Mouse (Mus musculus) neural tube, embryonic 14.5 days (tissue): ENCODE measurements around the gene Snrpa1. TPM values are rescaled to one million over a fixed set of nuclear protein-coding genes. Genes with fewer than 3 reads are reported as not detected.

ENCODE experiments used
- ATAC-seq: fragments of 200-750 bp; cut with Nextera tagmentation; 2 replicates; pipeline ENCODE4 v1.8.0; 2017; ENCODE audit warnings: low read depth, mild to moderate bottlenecking, moderate TSS enrichment, moderate library complexity
- H3K27ac ChIP-seq: fragments of 300-500 bp; sonication (generic); 2 replicates; pipeline ENCODE4 v1.5.1; 2014; ENCODE audit warnings: low read depth, mild to moderate bottlenecking, control low read depth, low read length, moderate library complexity, mixed read lengths
- H3K27me3 ChIP-seq: fragments of 300-500 bp; sonication (generic); 2 replicates; pipeline ENCODE4 v1.6.1; 2014; ENCODE audit warnings: low read length; ENCODE audit not compliant: control insufficient read depth, insufficient read depth
- H3K36me3 ChIP-seq: fragments of 300-500 bp; sonication (generic); 2 replicates; pipeline ENCODE4 v1.6.1; 2014; ENCODE audit warnings: low read length, mixed read lengths; ENCODE audit not compliant: control insufficient read depth, insufficient read depth
- H3K4me1 ChIP-seq: fragments of 300-500 bp; sonication (generic); 2 replicates; pipeline ENCODE4 v1.6.1; 2014; ENCODE audit warnings: low read length; ENCODE audit not compliant: control insufficient read depth, insufficient read depth
- H3K4me2 ChIP-seq: fragments of 300-500 bp; sonication (generic); 2 replicates; pipeline ENCODE4 v1.6.1; 2014; ENCODE audit warnings: mild to moderate bottlenecking, low read depth, low read length, control low read depth
- H3K4me3 ChIP-seq: fragments of 300-500 bp; sonication (generic); 2 replicates; pipeline ENCODE4 v1.5.1; 2014; ENCODE audit warnings: low read depth, low read length, control low read depth, mixed read lengths
- H3K9ac ChIP-seq: fragments of 300-500 bp; sonication (generic); replicated peaks from 2 replicates; pipeline ENCODE4 v1.6.1; 2014; ENCODE audit warnings: low read depth, mild to moderate bottlenecking, control low read depth, low read length, mixed read lengths
- H3K9me3 ChIP-seq: fragments of 300-500 bp; sonication (generic); 2 replicates; pipeline ENCODE4 v1.6.1; 2016; ENCODE audit warnings: low read length; ENCODE audit not compliant: control insufficient read depth
- WGBS: fragments of 180-500 bp; shearing (Covaris S2); extraction: QIAGEN DNeasy Blood & Tissue Kit; methylation state at CpG from one replicate; pipeline ENCODE4 v1.1.7; 2014; 5-methylcytosine and 5-hydroxymethylcytosine counted together
- polyA plus RNA-seq: library from polyadenylated mRNA; unstranded; fragments of >200 nt; fragmentation: Nextera tagmentation; extraction: Ambion mirVana; gene quantifications from 2 replicates; pipeline ENCODE4 v1.2.1, GENCODE M21; 2014

Snrpa1 gene
- polyA plus RNA-seq, 1 experiment from 2014 or later = 114 TPM

DNA sequence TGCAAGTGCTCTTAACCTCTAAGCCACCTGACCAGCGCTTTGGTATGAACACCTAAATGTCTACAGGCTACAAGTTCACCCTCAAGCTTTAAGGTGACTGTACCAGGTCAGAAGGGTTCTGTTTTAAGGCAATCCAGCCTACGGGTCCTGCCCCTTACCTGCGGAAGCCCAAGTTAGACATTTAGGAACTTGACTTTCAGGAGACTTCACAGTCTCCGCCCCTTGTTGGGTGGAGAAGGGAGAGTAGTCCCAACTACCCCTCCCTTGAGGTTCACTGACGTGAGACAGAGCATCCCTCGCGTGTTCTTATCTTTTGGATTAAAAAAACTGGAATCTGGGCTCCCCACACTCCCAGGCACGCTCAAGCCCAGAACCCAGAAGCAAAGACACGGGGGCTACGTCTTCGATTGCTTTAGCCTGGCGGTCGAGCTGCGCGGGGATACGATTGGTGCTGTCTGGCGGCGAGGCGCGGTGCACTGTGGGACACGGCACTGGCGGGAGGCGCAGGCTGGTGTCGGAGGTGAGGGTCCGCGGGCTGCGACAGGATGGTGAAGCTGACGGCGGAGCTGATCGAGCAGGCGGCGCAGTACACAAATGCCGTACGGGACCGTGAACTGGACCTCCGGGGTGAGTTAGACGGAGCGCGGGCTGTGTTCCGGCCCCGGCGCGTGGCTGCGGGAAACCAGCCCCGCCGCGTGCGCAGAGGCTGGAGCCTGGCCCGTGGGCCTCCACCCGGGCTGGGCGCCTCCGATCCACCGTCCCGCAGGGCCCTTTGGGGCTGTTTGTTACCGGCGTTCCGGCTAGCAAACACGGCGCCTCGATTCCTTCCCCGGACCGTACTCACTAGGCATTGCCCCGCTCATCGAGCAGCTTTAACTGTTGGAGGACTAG lies 1.5 kb downstream of the Snrpa1 start:
- Histone ChIP-seq H3K4me1 (peaks cover 8% of the 10 kb centered on the region), H3K4me2 (peak overlapping the region; percentile 88), H3K27ac (peak overlapping the region; percentile 69), H3K36me3 (no peaks in the 10 kb centered on the region), H3K9me3 (no peaks in the 10 kb centered on the region), H3K27me3 (no peaks in the 10 kb centered on the region), H3K9ac (peak overlapping the region; percentile 84), H3K4me3 (peak overlapping the region; percentile 94)
- ATAC-seq = peak; percentile 95
- WGBS = under 1% methylated on average over 62 of the region's 64 CpGs

- H3K4me3 ChIP-seq = peak overlapping the region; percentile 94
- H3K4me1 ChIP-seq = peaks cover 8% of the 10 kb centered on the region
- ATAC-seq = no peak
- H3K27ac ChIP-seq = no peak overlapping the region
- peaks cover 5% of the 10 kb centered on the region; the same call in 1 of the 2 replicates for H3K36me3 ChIP-seq
- peak overlapping the region; percentile 84 for H3K9ac ChIP-seq
- no peaks in the 10 kb centered on the region for H3K27me3 ChIP-seq
- H3K4me2 ChIP-seq = peak overlapping the region; percentile 88
- WGBS = 2% methylated on average over 14 of the region's 14 CpGs
- H3K9me3 ChIP-seq = no peaks in the 10 kb centered on the region
Measured at GRCm38 (mm10) chr7:66061057-66061456, 2.3 kb downstream of the Snrpa1 start.

DNA sequence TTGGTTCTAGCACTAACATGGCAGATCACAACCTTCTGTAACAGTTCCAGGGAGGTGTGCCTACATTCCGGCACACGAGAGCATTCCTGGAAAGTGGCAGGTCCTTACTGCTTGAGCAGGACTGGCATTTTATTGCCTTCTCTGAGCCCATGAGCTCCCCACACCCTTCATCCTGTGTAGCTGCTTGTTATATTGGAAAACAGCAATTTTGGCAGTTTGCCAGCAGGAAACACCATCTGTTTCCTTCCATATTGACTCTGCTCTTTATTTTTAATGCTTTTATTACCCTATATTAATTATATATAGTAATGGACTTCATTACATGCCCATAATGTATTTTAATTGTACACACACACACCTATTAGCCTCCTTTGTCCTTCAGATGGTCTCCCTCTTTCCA lies 17.6 kb downstream of the Snrpa1 start:
- H3K27ac ChIP-seq = no peak overlapping the region
- no peak overlapping the region for H3K9ac ChIP-seq
- no peak for ATAC-seq
- H3K36me3 ChIP-seq = peaks cover 38% of the 10 kb centered on the region
- H3K27me3 ChIP-seq = no peaks in the 10 kb centered on the region
- no peaks in the 10 kb centered on the region for H3K9me3 ChIP-seq
- WGBS = 54% methylated on average over 2 of the region's 2 CpGs
- H3K4me3 ChIP-seq = no peak overlapping the region
- no peak overlapping the region for H3K4me2 ChIP-seq
- peaks cover 9% of the 10 kb centered on the region; the same call in 1 of the 2 replicates for H3K4me1 ChIP-seq

DNA sequence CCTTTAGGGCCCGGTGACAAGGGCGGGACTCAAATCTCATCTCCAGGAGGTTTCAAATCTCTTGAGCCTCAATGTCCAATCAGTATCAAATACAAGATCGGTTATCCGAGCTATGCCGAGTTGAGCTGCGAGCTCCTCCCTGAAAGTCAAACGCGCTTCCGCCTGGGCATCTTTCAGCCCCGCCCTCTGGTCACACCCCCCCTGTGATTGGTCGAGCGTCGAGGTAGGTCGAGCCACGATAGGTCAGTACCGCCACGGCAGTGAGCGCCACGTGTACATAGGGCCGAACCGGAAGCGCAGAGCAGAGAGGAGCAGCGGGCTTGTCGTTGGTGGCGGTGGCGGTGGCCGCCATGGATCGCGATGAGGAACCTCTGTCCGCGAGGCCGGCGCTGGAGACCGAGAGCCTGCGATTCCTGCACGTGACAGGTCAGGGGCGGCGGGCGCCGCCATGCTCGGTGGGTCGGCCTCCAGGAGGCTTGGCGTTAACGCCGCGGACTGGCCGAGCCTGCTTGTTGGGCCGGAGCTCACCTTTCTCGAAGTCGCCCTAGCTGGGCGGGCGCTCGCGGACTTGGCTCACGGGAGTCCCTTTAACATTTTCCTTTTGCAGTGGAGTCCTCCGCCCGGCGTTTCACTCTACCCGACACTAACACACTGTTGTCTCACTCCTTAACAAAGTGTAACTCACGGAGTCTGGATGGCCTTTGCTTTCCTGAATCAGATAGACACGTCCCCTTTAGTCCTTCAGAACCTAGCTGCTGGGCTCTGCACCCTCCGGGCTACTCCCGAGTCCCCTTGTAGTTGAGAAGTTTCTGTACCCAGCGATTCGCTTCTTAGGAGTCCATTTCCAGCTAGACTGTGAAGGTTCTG lies 20.8 kb downstream of the Snrpa1 start, which contains the start of gene Selenos:
Gene Selenos (plus strand): TSS at position 286 of the 867 bp plus-strand sequence.
- H3K27ac ChIP-seq = peak within 1 kb of the TSS; percentile 72
- peak; percentile 100 for ATAC-seq
- peak within 1 kb of the TSS; percentile 91 for H3K4me2 ChIP-seq
- no peaks in the 10 kb centered on the region for H3K9me3 ChIP-seq
- H3K27me3 ChIP-seq = no peaks in the 10 kb centered on the region
- H3K9ac ChIP-seq = peak within 1 kb of the TSS; percentile 64
- under 1% methylated on average over 65 of the region's 65 CpGs for WGBS
- H3K36me3 ChIP-seq = peaks cover 29% of the 10 kb centered on the region
- H3K4me3 ChIP-seq = peak within 1 kb of the TSS; percentile 79
- peaks cover 10% of the 10 kb centered on the region; the same call in 1 of the 2 replicates for H3K4me1 ChIP-seq

- H3K9ac ChIP-seq = peak overlapping the region; percentile 64
- H3K9me3 ChIP-seq = no peaks in the 10 kb centered on the region
- H3K27me3 ChIP-seq = no peaks in the 10 kb centered on the region
- H3K4me1 ChIP-seq = peaks cover 10% of the 10 kb centered on the region; the same call in 1 of the 2 replicates
- H3K27ac ChIP-seq = no peak overlapping the region; the same call in 1 of the 2 replicates
- peak overlapping the region; percentile 79 for H3K4me3 ChIP-seq
- peak overlapping the region; percentile 91 for H3K4me2 ChIP-seq
- peaks cover 27% of the 10 kb centered on the region for H3K36me3 ChIP-seq
- WGBS = 40% methylated on average over 5 of the region's 5 CpGs
- ATAC-seq = no peak
Measured at GRCm38 (mm10) chr7:66080231-66080613, 21.4 kb downstream of the Snrpa1 start.

DNA sequence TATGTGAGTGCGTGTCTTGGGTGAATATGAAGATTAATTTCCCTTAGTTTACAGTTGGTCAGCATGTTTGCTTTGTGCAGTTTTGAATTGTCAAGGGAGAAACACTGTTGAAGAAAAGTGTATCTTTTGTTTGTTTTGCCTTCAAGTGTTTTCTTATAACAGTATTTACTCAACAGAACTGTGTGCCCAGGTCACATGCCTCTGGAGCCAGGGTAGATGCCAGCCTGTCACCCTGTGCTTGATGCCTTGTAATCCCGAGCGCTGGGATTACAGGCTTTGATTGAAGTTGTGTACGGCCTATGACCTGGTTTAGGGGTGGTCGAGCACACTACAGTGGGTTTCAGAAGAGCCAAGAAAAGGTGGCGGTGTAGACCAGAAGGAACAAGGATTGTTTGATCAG lies 25.0 kb downstream of the Snrpa1 start:
- no peak for ATAC-seq
- peaks cover 10% of the 10 kb centered on the region; the same call in 1 of the 2 replicates for H3K4me1 ChIP-seq
- no peak overlapping the region for H3K4me3 ChIP-seq
- WGBS = 92% methylated on average over 6 of the region's 6 CpGs
- H3K36me3 ChIP-seq = peaks cover 38% of the 10 kb centered on the region
- H3K27me3 ChIP-seq = no peaks in the 10 kb centered on the region
- H3K9me3 ChIP-seq = no peaks in the 10 kb centered on the region
- no peak overlapping the region for H3K9ac ChIP-seq
- H3K27ac ChIP-seq = no peak overlapping the region
- no peak overlapping the region for H3K4me2 ChIP-seq

GRCm38 (mm10) chr7:66084546-66084945 lies 25.7 kb downstream of the Snrpa1 start:
- H3K36me3 ChIP-seq = peaks cover 44% of the 10 kb centered on the region

GRCm38 (mm10) chr7:66087652-66088051 lies 28.8 kb downstream of the Snrpa1 start:
- Histone ChIP-seq H3K4me1 (no peaks in the 10 kb centered on the region), H3K27ac (no peak overlapping the region), H3K27me3 (no peaks in the 10 kb centered on the region), H3K9me3 (no peaks in the 10 kb centered on the region), H3K4me2 (no peak overlapping the region), H3K9ac (no peak overlapping the region), H3K4me3 (no peak overlapping the region), H3K36me3 (peaks cover 61% of the 10 kb centered on the region)
- no peak for ATAC-seq
- WGBS = 95% methylated on average over 4 of the region's 4 CpGs

More at GRCm38 (mm10) chr7:66084546-66084945, 25.7 kb downstream of the Snrpa1 start:
- H3K27ac ChIP-seq = no peak overlapping the region
- H3K9ac ChIP-seq = no peak overlapping the region
- H3K27me3 ChIP-seq = no peaks in the 10 kb centered on the region
- WGBS = 87% methylated on average over 7 of the region's 7 CpGs
- H3K9me3 ChIP-seq = no peaks in the 10 kb centered on the region
- H3K4me2 ChIP-seq = no peak overlapping the region
- H3K4me3 ChIP-seq = no peak overlapping the region
- peaks cover 10% of the 10 kb centered on the region; the same call in 1 of the 2 replicates for H3K4me1 ChIP-seq
- no peak for ATAC-seq
